Mouse (Mus musculus): Measurements from ENCODE around the gene Stard3nl. TPM values are rescaled to one million over a fixed set of nuclear protein-coding genes. Genes with fewer than 3 reads are reported as not detected.
A peak's percentile ranks its signal among the peaks of the same experiment; 100 is the strongest.

The Stard3nl gene
- polyA plus RNA-seq, 1 experiment, result 11.0 TPM

GRCm38 (mm10) chr13:19404623-19405022 is 9.0 kb upstream of the Stard3nl start:
- WGBS, result 88% methylated on average over 2 of the region's 2 CpGs
- TF ChIP-seq CTCF (IDR thresholded peaks at IDR 0.05; ENCODE audit: extremely low read depth, insufficient read depth, insufficient read length, insufficient replicate concordance), result no peak
- TF ChIP-seq POLR2A (IDR thresholded peaks at IDR 0.05; ENCODE audit: low read depth, low read length), result no peak

GRCm38 (mm10) chr13:19394798-19395687 is 552 bp downstream of the Stard3nl start:
- DNase-seq (ENCODE audit: low read depth in 1 of 2, low spot score in 2 of 2), result no peak
- H3K4me1 ChIP-seq (ENCODE audit: control insufficient read depth, insufficient read depth, insufficient read length), result peaks cover 3% of the 10 kb centered on the region; the same call in 1 of the 2 replicates
- peak overlapping the region; percentile 81 for H3K4me3 ChIP-seq (ENCODE audit: extremely low read depth, insufficient read depth, insufficient read length)
- peak overlapping the region; percentile 85 for H3K27ac ChIP-seq (ENCODE audit: insufficient read depth, low read length)
- 6% methylated on average over 25 of the region's 25 CpGs for WGBS
- H3K27me3 ChIP-seq (ENCODE audit: control insufficient read depth, insufficient read depth, low read length), result no peaks in the 10 kb centered on the region
- H3K36me3 ChIP-seq (ENCODE audit: control insufficient read depth, insufficient read depth, low read length), result no peaks in the 10 kb centered on the region
- TF ChIP-seq POLR2A (IDR thresholded peaks at IDR 0.05; ENCODE audit: low read depth, low read length) (no peak), CTCF (IDR thresholded peaks at IDR 0.05; ENCODE audit: extremely low read depth, insufficient read depth, insufficient read length, insufficient replicate concordance) (no peak)

More at GRCm38 (mm10) chr13:19404623-19405022, 9.0 kb upstream of the Stard3nl start:
- Histone ChIP-seq H3K4me1 (ENCODE audit: control insufficient read depth, insufficient read depth, insufficient read length) (no peaks in the 10 kb centered on the region), H3K27me3 (ENCODE audit: control insufficient read depth, insufficient read depth, low read length) (no peaks in the 10 kb centered on the region), H3K4me3 (ENCODE audit: extremely low read depth, insufficient read depth, insufficient read length) (no peak overlapping the region), H3K27ac (ENCODE audit: insufficient read depth, low read length) (no peak overlapping the region), H3K36me3 (ENCODE audit: control insufficient read depth, insufficient read depth, low read length) (no peaks in the 10 kb centered on the region)
- no peak for DNase-seq (ENCODE audit: low read depth in 1 of 2, low spot score in 2 of 2)

- WGBS, result 90% methylated on average over 4 of the region's 4 CpGs
- Histone ChIP-seq H3K4me1 (ENCODE audit: control insufficient read depth, insufficient read depth, insufficient read length) (peaks cover 3% of the 10 kb centered on the region; the same call in 1 of the 2 replicates), H3K36me3 (ENCODE audit: control insufficient read depth, insufficient read depth, low read length) (no peaks in the 10 kb centered on the region), H3K27me3 (ENCODE audit: control insufficient read depth, insufficient read depth, low read length) (no peaks in the 10 kb centered on the region), H3K4me3 (ENCODE audit: extremely low read depth, insufficient read depth, insufficient read length) (no peak overlapping the region), H3K27ac (ENCODE audit: insufficient read depth, low read length) (no peak overlapping the region)
- no peak for TF ChIP-seq POLR2A (IDR thresholded peaks at IDR 0.05; ENCODE audit: low read depth, low read length)
- TF ChIP-seq CTCF (IDR thresholded peaks at IDR 0.05; ENCODE audit: extremely low read depth, insufficient read depth, insufficient read length, insufficient replicate concordance), result no peak
- no peak for DNase-seq (ENCODE audit: low read depth in 1 of 2, low spot score in 2 of 2)
These were observed 1.4 kb downstream of the Stard3nl start for GRCm38 (mm10) chr13:19394171-19394570.

- 90% methylated on average over 2 of the region's 2 CpGs for WGBS
- no peak overlapping the region for H3K4me3 ChIP-seq (ENCODE audit: extremely low read depth, insufficient read depth, insufficient read length)
- no peak for TF ChIP-seq POLR2A (IDR thresholded peaks at IDR 0.05; ENCODE audit: low read depth, low read length)
- no peak for DNase-seq (ENCODE audit: low read depth in 1 of 2, low spot score in 2 of 2)
- H3K27ac ChIP-seq (ENCODE audit: insufficient read depth, low read length), result no peak overlapping the region
- no peaks in the 10 kb centered on the region for H3K27me3 ChIP-seq (ENCODE audit: control insufficient read depth, insufficient read depth, low read length)
- peaks cover 3% of the 10 kb centered on the region; the same call in 1 of the 2 replicates for H3K4me1 ChIP-seq (ENCODE audit: control insufficient read depth, insufficient read depth, insufficient read length)
- no peaks in the 10 kb centered on the region for H3K36me3 ChIP-seq (ENCODE audit: control insufficient read depth, insufficient read depth, low read length)
These were observed 1.9 kb downstream of the Stard3nl start for GRCm38 (mm10) chr13:19393731-19394130.

GRCm38 (mm10) chr13:19391608-19392007 is 4.0 kb downstream of the Stard3nl start:
- Histone ChIP-seq H3K4me1 (ENCODE audit: control insufficient read depth, insufficient read depth, insufficient read length) (peaks cover 3% of the 10 kb centered on the region; the same call in 1 of the 2 replicates), H3K27ac (ENCODE audit: insufficient read depth, low read length) (no peak overlapping the region), H3K4me3 (ENCODE audit: extremely low read depth, insufficient read depth, insufficient read length) (no peak overlapping the region), H3K36me3 (ENCODE audit: control insufficient read depth, insufficient read depth, low read length) (no peaks in the 10 kb centered on the region), H3K27me3 (ENCODE audit: control insufficient read depth, insufficient read depth, low read length) (no peaks in the 10 kb centered on the region)
- WGBS, result 86% methylated on average over 4 of the region's 4 CpGs
- TF ChIP-seq POLR2A (IDR thresholded peaks at IDR 0.05; ENCODE audit: low read depth, low read length) (no peak), CTCF (IDR thresholded peaks at IDR 0.05; ENCODE audit: extremely low read depth, insufficient read depth, insufficient read length, insufficient replicate concordance) (no peak)
- DNase-seq (ENCODE audit: low read depth in 1 of 2, low spot score in 2 of 2), result no peak

GRCm38 (mm10) chr13:19390296-19390695 is 5.3 kb downstream of the Stard3nl start:
- H3K4me1 ChIP-seq (ENCODE audit: control insufficient read depth, insufficient read depth, insufficient read length), result peaks cover 3% of the 10 kb centered on the region; the same call in 1 of the 2 replicates
- 90% methylated on average over 4 of the region's 4 CpGs for WGBS
- no peak overlapping the region for H3K27ac ChIP-seq (ENCODE audit: insufficient read depth, low read length)
- H3K4me3 ChIP-seq (ENCODE audit: extremely low read depth, insufficient read depth, insufficient read length), result no peak overlapping the region
- TF ChIP-seq CTCF (IDR thresholded peaks at IDR 0.05; ENCODE audit: extremely low read depth, insufficient read depth, insufficient read length, insufficient replicate concordance), result no peak
- TF ChIP-seq POLR2A (IDR thresholded peaks at IDR 0.05; ENCODE audit: low read depth, low read length), result no peak
- H3K36me3 ChIP-seq (ENCODE audit: control insufficient read depth, insufficient read depth, low read length), result no peaks in the 10 kb centered on the region
- no peaks in the 10 kb centered on the region for H3K27me3 ChIP-seq (ENCODE audit: control insufficient read depth, insufficient read depth, low read length)
- no peak for DNase-seq (ENCODE audit: low read depth in 1 of 2, low spot score in 2 of 2)

GRCm38 (mm10) chr13:19389896-19390295 is 5.7 kb downstream of the Stard3nl start:
- Histone ChIP-seq H3K27ac (ENCODE audit: insufficient read depth, low read length) (no peak overlapping the region), H3K4me3 (ENCODE audit: extremely low read depth, insufficient read depth, insufficient read length) (no peak overlapping the region), H3K36me3 (ENCODE audit: control insufficient read depth, insufficient read depth, low read length) (no peaks in the 10 kb centered on the region), H3K4me1 (ENCODE audit: control insufficient read depth, insufficient read depth, insufficient read length) (peaks cover 1% of the 10 kb centered on the region; the same call in 1 of the 2 replicates), H3K27me3 (ENCODE audit: control insufficient read depth, insufficient read depth, low read length) (no peaks in the 10 kb centered on the region)
- no peak for DNase-seq (ENCODE audit: low read depth in 1 of 2, low spot score in 2 of 2)
- TF ChIP-seq POLR2A (IDR thresholded peaks at IDR 0.05; ENCODE audit: low read depth, low read length) (no peak), CTCF (IDR thresholded peaks at IDR 0.05; ENCODE audit: extremely low read depth, insufficient read depth, insufficient read length, insufficient replicate concordance) (no peak)
- 89% methylated on average over 12 of the region's 12 CpGs for WGBS
